Mouse (Mus musculus) hindbrain, embryonic 16.5 days (tissue): Measurements from ENCODE around the gene Rbm17. TPM values are rescaled to one million over a fixed set of nuclear protein-coding genes. Genes with fewer than 3 reads are reported as not detected.
"Not testable (repeated sequence)": the region's sequence is repeated elsewhere in the genome, so short reads cannot be mapped to it uniquely, and the experiment has no call there.

Source experiments
- ATAC-seq: fragments of 200-750 bp; cut with Nextera tagmentation; 2 replicates; pipeline ENCODE4 v1.8.0; 2017; ENCODE audit warnings: moderate TSS enrichment, moderate library complexity
- H3K27ac ChIP-seq: fragments of 300-500 bp; sonication (generic); 2 replicates; pipeline ENCODE4 v1.5.1; 2014; ENCODE audit warnings: low read depth, mild to moderate bottlenecking, control low read depth, low read length, moderate library complexity
- H3K27me3 ChIP-seq: fragments of 300-500 bp; sonication (generic); replicated peaks from 2 replicates; pipeline ENCODE4 v1.6.1; 2014; ENCODE audit warnings: low read length; ENCODE audit not compliant: control insufficient read depth, insufficient read depth
- H3K36me3 ChIP-seq: fragments of 300-500 bp; sonication (generic); 2 replicates; pipeline ENCODE4 v1.6.1; 2014; ENCODE audit warnings: mild to moderate bottlenecking, low read length, moderate library complexity, mixed read lengths; ENCODE audit not compliant: control insufficient read depth, insufficient read depth
- H3K4me1 ChIP-seq: fragments of 300-500 bp; sonication (generic); 2 replicates; pipeline ENCODE4 v1.6.1; 2014; ENCODE audit warnings: low read depth, low read length; ENCODE audit not compliant: control insufficient read depth, insufficient read depth
- H3K4me2 ChIP-seq: fragments of 300-500 bp; sonication (generic); 2 replicates; pipeline ENCODE4 v1.6.1; 2014; ENCODE audit warnings: mild to moderate bottlenecking, low read length, control low read depth, moderate library complexity
- H3K4me3 ChIP-seq: fragments of 300-500 bp; sonication (generic); 2 replicates; pipeline ENCODE4 v1.5.1; 2014; ENCODE audit warnings: mild to moderate bottlenecking, low read length, control low read depth, moderate library complexity
- H3K9ac ChIP-seq: fragments of 300-500 bp; sonication (generic); 2 replicates; pipeline ENCODE4 v1.6.1; 2014; ENCODE audit warnings: low read depth, mild to moderate bottlenecking, control low read depth, low read length, moderate library complexity
- H3K9me3 ChIP-seq: fragments of 300-500 bp; sonication (generic); 2 replicates; pipeline ENCODE4 v1.6.1; 2014; ENCODE audit warnings: mild to moderate bottlenecking, low read length, moderate library complexity; ENCODE audit not compliant: control insufficient read depth
- WGBS: fragments of 180-500 bp; shearing (Covaris S2); extraction: QIAGEN DNeasy Blood & Tissue Kit; methylation state at CpG from one replicate; pipeline ENCODE4 v1.1.7; 2014; 5-methylcytosine and 5-hydroxymethylcytosine counted together
- polyA plus RNA-seq: library from polyadenylated mRNA; unstranded; fragments of >200 nt; fragmentation: Nextera tagmentation; extraction: Ambion mirVana; gene quantifications from 2 replicates; pipeline ENCODE4 v1.2.1, GENCODE M21; 2015

Rbm17 gene
- polyA plus RNA-seq, 1 experiment from 2014 or later, result 120 TPM

- 81% methylated on average over 7 of the region's 7 CpGs for WGBS
- ATAC-seq, result no peak
- H3K27ac ChIP-seq, result no peak overlapping the region
These were observed 60.8 kb downstream of the Rbm17 start for GRCm38 (mm10) chr2:11543158-11543557.

GRCm38 (mm10) chr2:11542640-11543039 lies 61.3 kb downstream of the Rbm17 start:
- peak; percentile 82 for ATAC-seq
- Histone ChIP-seq H3K27ac (no peak overlapping the region), H3K36me3 (no peaks in the 10 kb centered on the region), H3K9me3 (no peaks in the 10 kb centered on the region), H3K27me3 (no peaks in the 10 kb centered on the region), H3K4me2 (no peak overlapping the region), H3K4me3 (no peak overlapping the region), H3K9ac (no peak overlapping the region), H3K4me1 (no peaks in the 10 kb centered on the region)
- 88% methylated on average over 1 of the region's 1 CpGs for WGBS

More at GRCm38 (mm10) chr2:11543158-11543557, 60.8 kb downstream of the Rbm17 start:
- H3K4me1 ChIP-seq, result no peaks in the 10 kb centered on the region
- H3K9me3 ChIP-seq, result no peaks in the 10 kb centered on the region
- no peaks in the 10 kb centered on the region for H3K27me3 ChIP-seq
- no peaks in the 10 kb centered on the region for H3K36me3 ChIP-seq
- no peak overlapping the region for H3K9ac ChIP-seq
- H3K4me3 ChIP-seq, result no peak overlapping the region
- H3K4me2 ChIP-seq, result no peak overlapping the region

GRCm38 (mm10) chr2:11542121-11542520 lies 61.8 kb downstream of the Rbm17 start:
- no peak overlapping the region for H3K4me3 ChIP-seq
- no peaks in the 10 kb centered on the region for H3K36me3 ChIP-seq
- ATAC-seq, result no peak
- H3K4me2 ChIP-seq, result no peak overlapping the region
- no peaks in the 10 kb centered on the region for H3K9me3 ChIP-seq
- H3K27me3 ChIP-seq, result no peaks in the 10 kb centered on the region
- H3K9ac ChIP-seq, result no peak overlapping the region
- WGBS, result 100% methylated on average over 1 of the region's 1 CpGs
- H3K27ac ChIP-seq, result no peak overlapping the region
- H3K4me1 ChIP-seq, result no peaks in the 10 kb centered on the region

- not testable (repeated sequence) for H3K27ac ChIP-seq, H3K27me3 ChIP-seq, H3K4me1 ChIP-seq, H3K9ac ChIP-seq, H3K4me2 ChIP-seq, ATAC-seq, H3K9me3 ChIP-seq, H3K36me3 ChIP-seq, H3K4me3 ChIP-seq
- 73% methylated on average over 1 of the region's 1 CpGs for WGBS
These were observed 62.4 kb downstream of the Rbm17 start for GRCm38 (mm10) chr2:11541528-11541927.

- WGBS, result 66% methylated on average over 8 of the region's 8 CpGs
- no peak overlapping the region for H3K27ac ChIP-seq
- ATAC-seq, result no peak
- peak overlapping the region; percentile 93 for H3K4me2 ChIP-seq
- H3K9ac ChIP-seq, result no peak overlapping the region; the same call in 1 of the 2 replicates
- no peaks in the 10 kb centered on the region; the same call in 1 of the 2 replicates for H3K4me1 ChIP-seq
- no peaks in the 10 kb centered on the region; the same call in 1 of the 2 replicates for H3K27me3 ChIP-seq
- H3K4me3 ChIP-seq, result peak overlapping the region; percentile 57
- H3K36me3 ChIP-seq, result no peaks in the 10 kb centered on the region
- H3K9me3 ChIP-seq, result no peaks in the 10 kb centered on the region
These were observed 68.0 kb downstream of the Rbm17 start for GRCm38 (mm10) chr2:11535966-11536365.

Other genes starting within 250 kb of the Rbm17 start
- gene Pfkfb3, start 50.1 kb downstream of the Rbm17 start, polyA plus RNA-seq, result 28.5 and 33.9 TPM in 2 replicates
- gene Gm17490, start 22.1 kb upstream of the Rbm17 start, polyA plus RNA-seq, result not detected in 2 replicates
- 0.08 TPM in 1 of 2 replicates, not detected in the other for gene Il2ra, start 38.7 kb upstream of the Rbm17 start, polyA plus RNA-seq
- gene Il15ra, start 101.1 kb upstream of the Rbm17 start, polyA plus RNA-seq, result 1.2 TPM in 2 replicates
- 124 and 136 TPM in 2 replicates for gene Fbh1, start 173.4 kb upstream of the Rbm17 start, polyA plus RNA-seq
- 38.3 and 46.4 TPM in 2 replicates for gene Ankrd16, start 173.7 kb upstream of the Rbm17 start, polyA plus RNA-seq